Mouse (Mus musculus) stomach, postnatal 0 days (tissue): ENCODE measurements around the gene Nsun7.

ENCODE experiments used
- CTCF ChIP-seq: IDR thresholded peaks from 2 replicates; pipeline ENCODE4 v1.5.1; 2016; ENCODE audit warnings: antibody characterized with exemption, low read depth, mild to moderate bottlenecking, moderate library complexity
- EP300 ChIP-seq: optimal IDR thresholded peaks from 2 replicates; pipeline ENCODE3; 2016; ENCODE audit warnings: antibody characterized with exemption

- no peak for TF ChIP-seq CTCF
- TF ChIP-seq EP300: no peak
Observed at GRCm38 (mm10) chr5:66310806-66311205, 51.1 kb downstream of the Nsun7 start.
